Mouse (Mus musculus) hindlimb bud, embryonic 11.5 days (tissue): Measurements from ENCODE around the gene Cstad.

Source experiments
- DNase-seq: peaks from one replicate; pipeline ENCODE4 v3.0.0-alpha.2; 2012; ENCODE audit warnings: low read depth, low spot score; ENCODE audit errors: extremely low spot score

Gene Cstad

GRCm38 (mm10) chr2:30626058-30626675 lies 31.3 kb downstream of the Cstad start:
- no peak for DNase-seq

- no peak for DNase-seq
Observed at GRCm38 (mm10) chr2:30627338-30627737, 32.5 kb downstream of the Cstad start.

DNA sequence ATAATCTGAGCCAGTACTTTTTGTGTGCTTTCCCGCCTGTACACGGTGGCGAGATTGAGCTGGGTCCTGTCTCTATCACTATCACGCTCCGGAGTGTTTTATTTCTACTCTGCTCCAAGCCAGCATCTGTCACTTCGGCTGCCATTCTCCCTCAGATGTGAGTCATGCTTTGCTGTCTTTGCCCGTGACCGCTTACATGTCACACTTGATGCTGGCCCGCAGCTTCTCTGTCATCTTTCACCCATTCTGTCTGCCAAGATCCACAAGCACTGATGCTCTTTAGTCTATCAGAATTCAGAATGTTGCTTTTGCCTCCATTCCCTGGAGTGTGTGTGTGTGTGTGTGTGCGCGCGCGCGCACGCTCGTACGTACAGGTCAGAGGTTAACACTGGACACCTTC lies 33.5 kb downstream of the Cstad start:
- no peak for DNase-seq

DNA sequence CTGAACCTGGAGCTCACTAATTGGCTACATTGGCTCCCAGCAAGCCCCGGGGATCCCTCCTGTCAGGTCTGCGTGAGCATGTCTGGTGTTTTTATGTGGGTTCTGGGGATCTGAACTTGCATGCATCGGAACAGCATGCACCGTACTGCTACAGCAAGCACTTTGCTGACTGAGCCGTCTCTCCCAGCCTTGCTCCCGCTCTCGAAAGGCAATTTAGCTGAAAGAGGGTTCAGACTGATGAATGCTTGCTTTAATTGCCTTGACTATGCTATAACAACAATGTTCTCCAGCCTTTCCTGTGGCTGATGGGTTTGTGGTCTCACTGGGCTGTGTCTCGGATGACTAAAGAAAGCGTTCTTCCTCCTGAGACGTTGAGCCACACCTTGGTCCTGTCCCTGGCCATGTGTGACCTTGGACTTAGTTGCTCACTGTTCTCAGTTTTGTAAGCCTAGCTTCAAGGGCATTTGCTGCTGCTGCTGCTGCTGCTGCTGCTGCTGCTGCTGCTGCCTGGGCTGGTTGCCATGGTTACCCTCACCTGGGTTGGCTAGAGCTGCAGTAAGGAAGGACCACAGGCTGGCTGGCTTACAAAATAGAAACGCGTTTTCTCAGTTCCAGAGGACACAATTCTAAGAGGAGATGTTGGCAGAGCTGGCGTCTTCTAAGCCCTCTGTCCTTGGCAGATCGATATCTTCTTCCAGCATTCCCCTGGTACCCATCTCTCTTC lies 34.4 kb downstream of the Cstad start:
- no peak for DNase-seq

GRCm38 (mm10) chr2:30629860-30630259 lies 35.0 kb downstream of the Cstad start:
- no peak for DNase-seq

DNA sequence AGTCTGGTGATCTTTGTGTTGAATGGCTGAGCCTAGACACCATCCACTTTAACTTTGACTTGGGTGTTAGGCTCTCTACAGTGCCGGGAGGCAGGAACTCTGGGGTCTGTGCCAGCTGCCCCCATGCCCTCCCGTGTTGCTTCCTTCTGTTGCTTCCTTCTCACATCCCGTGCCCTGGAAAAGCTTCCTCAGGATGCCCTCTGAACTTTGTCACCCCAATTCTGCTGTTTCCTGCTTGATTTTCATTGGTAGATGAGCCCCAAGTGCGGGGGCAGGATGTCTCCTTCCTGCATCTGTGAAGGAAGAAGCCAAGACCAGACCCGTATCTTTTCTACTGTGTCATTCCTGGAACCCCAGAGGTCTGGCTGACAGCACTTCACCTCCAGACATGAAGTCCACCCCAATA lies 41.4 kb downstream of the Cstad start:
- no peak for DNase-seq

GRCm38 (mm10) chr2:30637991-30638390 lies 43.2 kb downstream of the Cstad start:
- no peak for DNase-seq

GRCm38 (mm10) chr2:30640021-30640481 lies 45.2 kb downstream of the Cstad start:
- no peak for DNase-seq

DNA sequence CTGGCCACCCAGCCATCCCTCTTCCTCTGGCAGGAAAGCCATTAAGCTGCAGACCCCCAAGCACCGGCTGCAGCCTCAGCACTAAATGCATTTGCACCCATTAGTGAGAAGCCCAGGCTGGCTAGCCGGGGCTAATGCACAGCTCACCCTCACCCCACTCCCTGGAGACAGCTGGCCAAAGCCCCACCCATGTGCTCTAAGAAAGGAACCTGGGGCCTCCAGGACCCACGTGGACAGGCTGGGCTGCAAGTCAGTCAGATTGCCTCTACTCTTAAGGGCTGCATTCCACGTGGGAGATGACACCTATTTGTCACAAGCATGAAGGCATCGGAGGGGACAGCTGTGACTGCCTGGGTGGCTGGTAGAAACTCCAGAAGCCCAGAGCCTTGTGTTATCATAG lies 48.0 kb downstream of the Cstad start:
- no peak for DNase-seq

GRCm38 (mm10) chr2:30643422-30643821 lies 48.6 kb downstream of the Cstad start:
- no peak for DNase-seq

- no peak for DNase-seq
Observed at GRCm38 (mm10) chr2:30646833-30647232, 52.0 kb downstream of the Cstad start.

DNA sequence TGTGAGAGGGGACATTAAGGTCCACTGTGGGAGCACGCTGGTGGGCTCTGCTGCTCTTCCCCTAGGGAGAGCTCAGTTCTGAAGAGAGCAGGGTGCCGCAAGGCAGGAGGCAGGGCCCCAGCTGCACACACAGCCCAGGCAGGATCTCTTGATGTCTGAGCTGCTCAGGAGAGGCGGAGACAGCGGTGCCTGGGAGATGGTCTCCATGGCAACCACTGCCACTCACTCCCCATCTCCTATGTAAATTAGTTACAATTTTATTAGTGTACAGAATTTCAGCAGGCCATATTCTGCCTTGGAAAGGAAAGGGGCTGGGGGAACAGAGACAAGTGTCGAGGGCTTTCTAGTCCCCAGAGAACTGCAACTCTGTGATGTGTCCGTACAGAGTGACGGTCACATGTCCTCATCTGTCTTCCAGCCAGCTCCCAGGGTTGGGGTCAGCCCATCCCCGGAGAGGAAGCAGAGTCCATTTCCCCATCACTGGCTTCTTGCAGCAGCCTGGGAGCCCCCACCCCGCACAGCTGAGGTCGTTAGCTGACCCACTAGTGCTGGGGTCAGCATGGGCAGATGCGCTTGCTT lies 52.6 kb downstream of the Cstad start:
- no peak for DNase-seq

GRCm38 (mm10) chr2:30647882-30648494 lies 53.1 kb downstream of the Cstad start:
- DNase-seq: no peak

DNA sequence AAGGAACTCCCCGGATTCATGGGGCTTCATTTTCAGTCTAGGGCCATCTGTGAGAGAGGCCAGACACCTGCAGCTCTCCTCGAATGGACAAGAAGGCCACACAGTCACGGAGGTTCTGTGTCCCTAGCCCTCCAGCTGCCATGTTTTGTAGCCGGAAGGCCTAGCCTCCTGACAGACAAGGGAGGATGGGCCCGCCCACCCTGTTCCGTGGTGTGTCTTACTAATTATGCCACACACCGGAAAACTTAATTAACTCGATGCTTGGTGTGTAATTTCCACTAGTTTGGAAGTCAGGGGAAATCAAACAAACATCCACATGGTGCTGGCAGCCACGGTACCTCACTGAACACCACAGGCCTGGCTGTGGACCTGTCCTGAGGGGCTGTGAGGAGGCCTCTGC lies 55.4 kb downstream of the Cstad start:
- no peak for DNase-seq

DNA sequence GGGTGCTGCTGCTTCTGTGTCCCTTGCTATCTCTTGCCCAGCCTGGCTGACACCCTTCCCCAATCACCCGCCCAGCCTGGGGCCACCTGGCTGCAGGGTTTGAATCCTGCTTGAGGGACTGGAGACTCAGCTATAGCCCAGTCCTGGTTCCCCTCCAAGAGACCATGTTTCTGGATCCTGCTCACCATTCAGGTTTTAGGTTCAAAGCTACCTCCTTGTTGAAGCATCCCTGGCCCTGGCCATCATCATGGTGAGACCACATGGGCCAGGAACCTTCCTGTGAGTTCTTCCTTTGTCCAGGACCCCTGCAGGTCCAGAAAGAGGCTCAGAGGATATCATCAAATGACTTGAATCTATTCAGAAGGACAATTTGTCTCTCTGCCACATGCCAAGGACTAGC lies 57.0 kb downstream of the Cstad start:
- DNase-seq: no peak

GRCm38 (mm10) chr2:30652581-30653037 lies 57.8 kb downstream of the Cstad start:
- no peak for DNase-seq

- no peak for DNase-seq
Observed at GRCm38 (mm10) chr2:30653046-30653445, 58.2 kb downstream of the Cstad start.

DNA sequence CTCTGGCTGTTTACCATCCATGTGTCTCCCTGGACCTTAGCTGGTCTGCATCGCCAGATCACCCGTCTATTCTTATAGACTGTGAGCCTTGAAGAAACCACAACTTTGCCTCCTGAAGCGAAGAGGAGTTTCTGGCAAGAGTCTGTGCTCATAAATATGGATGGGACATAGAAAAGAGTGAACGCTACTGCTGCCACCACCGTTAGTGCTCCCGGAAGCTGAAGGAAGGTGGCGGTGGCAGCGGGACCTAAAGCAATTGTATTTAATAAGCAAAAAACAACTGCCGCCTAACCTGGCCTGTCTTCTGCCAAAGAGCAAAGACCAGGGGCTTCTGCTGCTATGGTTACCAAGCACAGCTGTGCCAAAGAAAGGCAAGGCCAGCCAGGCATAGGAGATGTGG lies 59.3 kb downstream of the Cstad start:
- no peak for DNase-seq

GRCm38 (mm10) chr2:30654582-30654981 lies 59.7 kb downstream of the Cstad start:
- no peak for DNase-seq

- no peak for DNase-seq
Observed at GRCm38 (mm10) chr2:30655746-30656145, 60.9 kb downstream of the Cstad start.

DNA sequence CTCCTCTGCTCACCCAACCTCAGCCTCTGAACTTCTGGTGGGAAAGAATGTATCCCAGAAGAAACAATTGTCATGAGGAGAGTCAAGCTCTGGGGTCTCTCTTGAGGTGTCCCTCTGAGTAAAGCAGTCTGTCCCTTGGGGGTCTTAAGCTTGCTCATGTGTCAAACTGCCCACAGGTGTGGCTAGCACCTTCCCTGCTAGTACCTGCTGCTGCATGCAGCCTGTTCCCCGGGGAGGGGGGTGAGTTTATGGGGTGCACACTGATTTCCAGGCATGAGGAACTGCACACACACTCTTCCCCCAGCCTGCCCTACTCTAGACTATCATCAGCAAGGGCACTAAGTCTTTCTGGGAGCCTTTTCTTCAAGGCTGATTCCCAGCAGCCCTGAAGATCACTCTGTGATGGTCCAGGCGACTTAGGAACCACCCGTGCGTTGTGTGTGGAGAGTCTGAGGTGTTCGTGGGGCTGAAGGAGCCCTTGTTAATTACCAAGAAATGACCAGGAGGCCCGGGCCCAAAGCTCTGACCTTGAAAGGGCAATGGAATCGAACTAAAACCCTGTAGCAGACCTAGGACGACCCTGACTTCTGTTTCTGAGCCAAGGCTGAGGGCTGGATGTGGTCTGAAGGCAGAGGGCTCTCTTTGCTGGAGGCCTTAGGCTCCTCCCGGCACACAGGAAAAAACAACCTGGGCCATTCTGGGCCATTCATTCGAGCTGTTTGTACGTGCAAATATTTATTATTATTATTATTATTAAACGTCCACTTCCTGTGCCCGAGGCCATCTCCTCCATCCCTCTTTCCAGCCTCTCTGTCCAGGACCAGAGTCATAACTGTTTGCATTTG lies 62.1 kb downstream of the Cstad start:
- no peak for DNase-seq
